ENCODE assay signal across 32 mouse cellular contexts in genomic region chr10:121665631-121666145, GRCm38 (mm10). TPM values are rescaled to one million over a fixed set of nuclear protein-coding genes. Genes with fewer than 3 reads are reported as not detected.
DNase-seq lines count a peak whose midpoint lies in the region; ATAC-seq lines count a peak whose summit lies in the region.
"Had no signal": no experiment of that assay in that cellular context is flagged by ENCODE, and none has a peak within 500 bp of the region (broad histone marks: within the 10 kb centered on the region; RNA-seq: fewer than 3 reads in every experiment).

No protein-coding gene starts in this region.

- no peaks in the 10 kb centered on the region for H3K36me3 ChIP-seq in heart, embryonic 11.5 days (ENCODE audit: control insufficient read depth, insufficient read depth, low read length)
- H3K36me3 ChIP-seq in lung, embryonic 16.5 days (ENCODE audit: control insufficient read depth, insufficient read depth, low read length) = no peaks in the 10 kb centered on the region
- H3K36me3 ChIP-seq: embryonic facial prominence, embryonic 12.5 days; forebrain, embryonic 10.5 days; forebrain, embryonic 15.5 days; G1E; hindbrain, embryonic 13.5 days; neural tube, embryonic 12.5 days had no signal

- H3K27ac ChIP-seq in heart, embryonic 11.5 days (ENCODE audit: low read depth, low read length) = no peak overlapping the region
- H3K27ac ChIP-seq in lung, embryonic 16.5 days (ENCODE audit: low read length) = no peak overlapping the region
- H3K27ac ChIP-seq: embryonic facial prominence, embryonic 12.5 days; forebrain, embryonic 10.5 days; forebrain, embryonic 15.5 days; hindbrain, embryonic 13.5 days; kidney, postnatal 0 days; liver, embryonic 14.5 days; neural tube, embryonic 12.5 days had no signal

- no peak overlapping the region for H3K9ac ChIP-seq in heart, embryonic 11.5 days (ENCODE audit: low read depth, low read length)
- no peak overlapping the region for H3K9ac ChIP-seq in lung, embryonic 16.5 days (ENCODE audit: low read length)
- H3K9ac ChIP-seq: embryonic facial prominence, embryonic 12.5 days; forebrain, embryonic 15.5 days; hindbrain, embryonic 13.5 days; liver, embryonic 14.5 days; neural tube, embryonic 12.5 days had no signal

- H3K4me2 ChIP-seq in heart, embryonic 11.5 days = no peak overlapping the region
- no peak overlapping the region for H3K4me2 ChIP-seq in lung, embryonic 16.5 days (ENCODE audit: low read depth, low read length)
- H3K4me2 ChIP-seq: embryonic facial prominence, embryonic 12.5 days; forebrain, embryonic 15.5 days; hindbrain, embryonic 13.5 days; midbrain, embryonic 11.5 days; neural tube, embryonic 12.5 days had no signal

- intact Hi-C loops in gastrocnemius, postnatal 14 days (cut with DNase I; ENCODE audit: low total_unique reads) = no loop called here

- 62% methylated on average over 8 of the region's 8 CpGs for WGBS in heart, embryonic 11.5 days (ENCODE audit: insufficient replicate concordance)
- WGBS in lung, embryonic 16.5 days = 38% methylated on average over 8 of the region's 8 CpGs

- no peaks in the 10 kb centered on the region for H3K27me3 ChIP-seq in heart, embryonic 11.5 days (ENCODE audit: control insufficient read depth, insufficient read depth, low read length)
- H3K27me3 ChIP-seq in lung, embryonic 16.5 days (ENCODE audit: control insufficient read depth, insufficient read depth, low read depth, low read length) = no peaks in the 10 kb centered on the region
- H3K27me3 ChIP-seq: embryonic facial prominence, embryonic 12.5 days; forebrain, embryonic 15.5 days; hindbrain, embryonic 13.5 days; neural tube, embryonic 12.5 days had no signal

- peak; percentile 24 for DNase-seq in gastrocnemius, postnatal 14 days
- DNase-seq in gastrocnemius, adult 8-10 months (ENCODE audit: low spot score in 2 of 2) = no peak
- peak; percentile 57 for DNase-seq in heart, postnatal 4 days
- DNase-seq in lung, postnatal 14 days = no peak
- peak; percentile 4 for DNase-seq in yolk sac, embryonic 10.5 days (ENCODE audit: low spot score)
- DNase-seq: adrenal gland, postnatal 10 days; cerebellum, adult 9-10 months; cerebellum, postnatal 36 days; kidney, adult 8-10 months; kidney, postnatal 4 days; layer of hippocampus, postnatal 36 days; left cerebral cortex, postnatal 4 days; right cerebral cortex, adult 18-20 months; thymus, adult 2 months; thymus, postnatal 36 days had no signal

- no peaks in the 10 kb centered on the region for H3K4me1 ChIP-seq in heart, embryonic 11.5 days (ENCODE audit: control insufficient read depth, insufficient read depth, low read length)
- H3K4me1 ChIP-seq in lung, embryonic 16.5 days (replicated peaks; ENCODE audit: control insufficient read depth, insufficient read depth, low read length) = 0 out of 2 replicates have a peak, but pooled peaks cover 2% of the 10 kb centered on the region
- H3K4me1 ChIP-seq: embryonic facial prominence, embryonic 12.5 days; neural tube, embryonic 12.5 days had no signal

- no peak for ATAC-seq in heart, embryonic 11.5 days (replicated peaks; ENCODE audit: insufficient number of reproducible peaks, low FRiP score, low TSS enrichment)
- peak; percentile 78 for ATAC-seq in lung, embryonic 16.5 days (ENCODE audit: low read depth)
- ATAC-seq: forebrain, embryonic 15.5 days; intestine, embryonic 16.5 days; midbrain, embryonic 16.5 days had no signal

- H3K9me3 ChIP-seq in heart, embryonic 11.5 days (replicated peaks; ENCODE audit: control insufficient read depth, low read length) = no peaks in the 10 kb centered on the region
- no peaks in the 10 kb centered on the region for H3K9me3 ChIP-seq in lung, embryonic 16.5 days (ENCODE audit: control insufficient read depth, low read length)
- H3K9me3 ChIP-seq: embryonic facial prominence, embryonic 12.5 days; forebrain, embryonic 10.5 days; forebrain, embryonic 15.5 days; G1E; hindbrain, embryonic 13.5 days; neural tube, embryonic 12.5 days had no signal

- H3K4me3 ChIP-seq in heart, embryonic 11.5 days (ENCODE audit: low read depth, low read length) = no peak overlapping the region
- no peak overlapping the region for H3K4me3 ChIP-seq in lung, embryonic 16.5 days (ENCODE audit: low read length)
- H3K4me3 ChIP-seq: embryonic facial prominence, embryonic 12.5 days; forebrain, embryonic 10.5 days; forebrain, embryonic 15.5 days; hindbrain, embryonic 13.5 days; neural tube, embryonic 12.5 days had no signal

RNA-seq across cellular contexts. Expression of gene D930020B18Rik, which starts 24.3 kb away (rescaled TPM):
- not detected for total RNA-seq in gastrocnemius, postnatal 14 days (2021)
- not detected for total RNA-seq in gastrocnemius, adult 8-10 months (2022)
- total RNA-seq in heart, postnatal 4 days (2021) = not detected
- polyA plus RNA-seq in heart, embryonic 11.5 days (2014; fragmentation: Nextera tagmentation; extraction: Ambion mirVana) = not detected in 2 replicates
- polyA plus RNA-seq in lung, embryonic 16.5 days (2015; fragmentation: Nextera tagmentation; extraction: Ambion mirVana) = 0.30 and 0.38 TPM in 2 replicates
- total RNA-seq: adrenal gland, postnatal 10 days; gastrocnemius, adult 18-20 months; gastrocnemius, postnatal 4 days; heart, postnatal 36 days; megakaryocyte, adult 5-6 weeks had no signal
- polyA plus RNA-seq: G1E; midbrain, embryonic 11.5 days; neural tube, embryonic 12.5 days had no signal

RNA-seq across cellular contexts. Expression of gene Xpot, which starts 39.6 kb away (rescaled TPM):
- 10 to 100 TPM; 20.3 to 28.2 TPM for total RNA-seq in gastrocnemius, postnatal 14 days (2021)
- total RNA-seq in gastrocnemius, adult 8-10 months (2022) = 10 to 100 TPM; 24.2 to 32.8 (median 27.6) TPM
- 10 to 100 TPM; 32.3 to 38.0 TPM for total RNA-seq in heart, postnatal 4 days (2021)
- polyA plus RNA-seq in heart, embryonic 11.5 days (2014; fragmentation: Nextera tagmentation; extraction: Ambion mirVana) = 35.3 and 44.8 TPM in 2 replicates
- 35.4 and 42.8 TPM in 2 replicates for polyA plus RNA-seq in lung, embryonic 16.5 days (2015; fragmentation: Nextera tagmentation; extraction: Ambion mirVana)

Comparison
In these comparisons a context has a peak if more than half of its experiments do, and no peak if none do; other contexts are left out.
1. DNase-seq: peak in gastrocnemius, postnatal 14 days (single experiment), heart, postnatal 4 days (single experiment) and yolk sac, embryonic 10.5 days (single experiment); none in gastrocnemius, adult 8-10 months (0 of 2) and lung, postnatal 14 days (single experiment).